Mouse (Mus musculus): ENCODE measurements at regions not wholly inside any gene's neighbourhood (a gene's known extent, or its start where the extent isn't known, plus 50 kb on each side); places are given as distances from the start of the nearest gene placed in this dataset.
"Not testable (repeated sequence)": the region's sequence is repeated elsewhere in the genome, so short reads cannot be mapped to it uniquely, and the experiment has no call there.

GRCm38 (mm10) chr6:95058017-95058416, 59.0 kb upstream of the Kbtbd8 start:
- Histone ChIP-seq H3K27ac (no peak overlapping the region), H3K4me2 (replicated peaks) (no peak overlapping the region), H3K9ac (replicated peaks) (no peak overlapping the region), H3K27me3 (no peaks in the 10 kb centered on the region), H3K36me3 (no peaks in the 10 kb centered on the region), H3K4me1 (replicated peaks) (no peaks in the 10 kb centered on the region), H3K4me3 (replicated peaks) (no peak overlapping the region), H3K9me3 (no peaks in the 10 kb centered on the region)
- peak; percentile 24; the same call in 1 of the 2 replicates for ATAC-seq
- 56% methylated on average over 4 of the region's 4 CpGs for WGBS

- Histone ChIP-seq H3K9me3 (no peaks in the 10 kb centered on the region), H3K4me2 (replicated peaks) (no peak overlapping the region), H3K4me3 (replicated peaks) (no peak overlapping the region), H3K9ac (replicated peaks) (no peak overlapping the region), H3K4me1 (replicated peaks) (no peaks in the 10 kb centered on the region), H3K27ac (no peak overlapping the region), H3K27me3 (no peaks in the 10 kb centered on the region), H3K36me3 (no peaks in the 10 kb centered on the region)
- ATAC-seq: no peak
- WGBS: 92% methylated on average over 2 of the region's 2 CpGs
These were observed 60.8 kb upstream of the Kbtbd8 start for GRCm38 (mm10) chr6:95056222-95056621.

- WGBS: 84% methylated on average over 9 of the region's 9 CpGs
- H3K36me3 ChIP-seq: no peaks in the 10 kb centered on the region
- H3K27ac ChIP-seq: no peak overlapping the region
- ATAC-seq: no peak
- no peaks in the 10 kb centered on the region for H3K4me1 ChIP-seq (replicated peaks)
- no peak overlapping the region for H3K4me2 ChIP-seq (replicated peaks)
- no peaks in the 10 kb centered on the region for H3K27me3 ChIP-seq
- H3K4me3 ChIP-seq (replicated peaks): no peak overlapping the region
- H3K9ac ChIP-seq (replicated peaks): no peak overlapping the region
- H3K9me3 ChIP-seq: no peaks in the 10 kb centered on the region
These were observed 63.2 kb upstream of the Kbtbd8 start for GRCm38 (mm10) chr6:95053717-95054382.

GRCm38 (mm10) chr6:95041351-95041750, 75.7 kb upstream of the Kbtbd8 start:
- not testable (repeated sequence) for H3K27me3 ChIP-seq; H3K4me2 ChIP-seq (replicated peaks); H3K4me3 ChIP-seq (replicated peaks); H3K36me3 ChIP-seq; H3K27ac ChIP-seq; H3K4me1 ChIP-seq (replicated peaks); ATAC-seq; H3K9me3 ChIP-seq; H3K9ac ChIP-seq (replicated peaks)
- 19% methylated on average over 7 of the region's 10 CpGs for WGBS

GRCm38 (mm10) chr6:95024239-95024638, 92.8 kb upstream of the Kbtbd8 start:
- Histone ChIP-seq H3K9me3 (no peaks in the 10 kb centered on the region), H3K4me2 (replicated peaks) (no peak overlapping the region), H3K36me3 (no peaks in the 10 kb centered on the region), H3K27me3 (no peaks in the 10 kb centered on the region), H3K4me1 (replicated peaks) (peaks cover 18% of the 10 kb centered on the region), H3K27ac (no peak overlapping the region), H3K9ac (replicated peaks) (no peak overlapping the region), H3K4me3 (replicated peaks) (no peak overlapping the region)
- ATAC-seq: no peak
- 24% methylated on average over 4 of the region's 4 CpGs for WGBS

GRCm38 (mm10) chr6:95021724-95022123, 95.3 kb upstream of the Kbtbd8 start:
- 18% methylated on average over 7 of the region's 7 CpGs for WGBS
- peaks cover 27% of the 10 kb centered on the region for H3K4me1 ChIP-seq (replicated peaks)

GRCm38 (mm10) chr6:95017911-95018310, 99.1 kb upstream of the Kbtbd8 start:
- Histone ChIP-seq H3K4me1 (replicated peaks) (peaks cover 23% of the 10 kb centered on the region), H3K36me3 (no peaks in the 10 kb centered on the region), H3K27me3 (no peaks in the 10 kb centered on the region), H3K9me3 (no peaks in the 10 kb centered on the region), H3K4me2 (replicated peaks) (no peak overlapping the region), H3K27ac (0 out of 2 replicates have a peak overlapping the region, but pooled peaks have one; percentile 44), H3K9ac (replicated peaks) (no peak overlapping the region), H3K4me3 (replicated peaks) (no peak overlapping the region)
- WGBS: 16% methylated on average over 4 of the region's 4 CpGs
- peak; percentile 48; the same call in 1 of the 2 replicates for ATAC-seq

More at GRCm38 (mm10) chr6:95021724-95022123, 95.3 kb upstream of the Kbtbd8 start:
- H3K27ac ChIP-seq: no peak overlapping the region
- no peaks in the 10 kb centered on the region for H3K27me3 ChIP-seq
- H3K36me3 ChIP-seq: no peaks in the 10 kb centered on the region
- ATAC-seq: no peak
- no peak overlapping the region for H3K4me3 ChIP-seq (replicated peaks)
- H3K4me2 ChIP-seq (replicated peaks): no peak overlapping the region
- H3K9ac ChIP-seq (replicated peaks): no peak overlapping the region
- H3K9me3 ChIP-seq: no peaks in the 10 kb centered on the region

- H3K27ac ChIP-seq: peak overlapping the region; percentile 44; the same call in 1 of the 2 replicates
- no peak overlapping the region for H3K4me3 ChIP-seq (replicated peaks)
- 83% methylated on average over 3 of the region's 3 CpGs for WGBS
- H3K9me3 ChIP-seq: no peaks in the 10 kb centered on the region
- H3K27me3 ChIP-seq: no peaks in the 10 kb centered on the region
- H3K9ac ChIP-seq (replicated peaks): no peak overlapping the region
- peak; percentile 20; the same call in 1 of the 2 replicates for ATAC-seq
- peaks cover 20% of the 10 kb centered on the region for H3K4me1 ChIP-seq (replicated peaks)
- no peak overlapping the region for H3K4me2 ChIP-seq (replicated peaks)
- no peaks in the 10 kb centered on the region for H3K36me3 ChIP-seq
These were observed 99.6 kb upstream of the Kbtbd8 start for GRCm38 (mm10) chr6:95017484-95017883.

GRCm38 (mm10) chr6:95013096-95013495, 103.9 kb upstream of the Kbtbd8 start:
- no peak overlapping the region for H3K4me3 ChIP-seq (replicated peaks)
- no peak for ATAC-seq
- no peak overlapping the region for H3K4me2 ChIP-seq (replicated peaks)
- peaks cover 9% of the 10 kb centered on the region; the same call in 1 of the 2 replicates for H3K4me1 ChIP-seq (replicated peaks)
- 52% methylated on average over 5 of the region's 5 CpGs for WGBS
- H3K27me3 ChIP-seq: no peaks in the 10 kb centered on the region
- H3K27ac ChIP-seq: no peak overlapping the region
- H3K9me3 ChIP-seq: no peaks in the 10 kb centered on the region
- no peak overlapping the region for H3K9ac ChIP-seq (replicated peaks)
- H3K36me3 ChIP-seq: no peaks in the 10 kb centered on the region

- WGBS: 90% methylated on average over 2 of the region's 2 CpGs
- Histone ChIP-seq H3K4me2 (replicated peaks) (no peak overlapping the region), H3K27ac (no peak overlapping the region), H3K4me1 (replicated peaks) (no peaks in the 10 kb centered on the region), H3K9me3 (no peaks in the 10 kb centered on the region), H3K36me3 (no peaks in the 10 kb centered on the region), H3K9ac (replicated peaks) (no peak overlapping the region), H3K4me3 (replicated peaks) (no peak overlapping the region), H3K27me3 (no peaks in the 10 kb centered on the region)
- no peak for ATAC-seq
These were observed 110.6 kb upstream of the Kbtbd8 start for GRCm38 (mm10) chr6:95006485-95006884.

- ATAC-seq: no peak
- Histone ChIP-seq H3K27me3 (no peaks in the 10 kb centered on the region), H3K4me2 (replicated peaks) (no peak overlapping the region), H3K4me1 (replicated peaks) (no peaks in the 10 kb centered on the region), H3K27ac (no peak overlapping the region), H3K9ac (replicated peaks) (no peak overlapping the region), H3K36me3 (no peaks in the 10 kb centered on the region), H3K9me3 (no peaks in the 10 kb centered on the region), H3K4me3 (replicated peaks) (no peak overlapping the region)
- 61% methylated on average over 3 of the region's 3 CpGs for WGBS
These were observed 113.3 kb upstream of the Kbtbd8 start for GRCm38 (mm10) chr6:95003716-95004115.

GRCm38 (mm10) chr6:94999562-94999961, 117.5 kb upstream of the Kbtbd8 start:
- no peak overlapping the region for H3K27ac ChIP-seq
- H3K4me3 ChIP-seq (replicated peaks): no peak overlapping the region
- H3K4me2 ChIP-seq (replicated peaks): no peak overlapping the region
- no peaks in the 10 kb centered on the region for H3K27me3 ChIP-seq
- no peaks in the 10 kb centered on the region for H3K4me1 ChIP-seq (replicated peaks)
- no peaks in the 10 kb centered on the region for H3K36me3 ChIP-seq
- ATAC-seq: no peak
- 71% methylated on average over 4 of the region's 4 CpGs for WGBS
- no peaks in the 10 kb centered on the region for H3K9me3 ChIP-seq
- H3K9ac ChIP-seq (replicated peaks): no peak overlapping the region

GRCm38 (mm10) chr6:94999002-94999401, 118.0 kb upstream of the Kbtbd8 start:
- H3K27me3 ChIP-seq: no peaks in the 10 kb centered on the region
- no peak overlapping the region for H3K27ac ChIP-seq
- no peaks in the 10 kb centered on the region for H3K9me3 ChIP-seq
- ATAC-seq: no peak
- no peaks in the 10 kb centered on the region for H3K4me1 ChIP-seq (replicated peaks)
- WGBS: 47% methylated on average over 6 of the region's 6 CpGs
- no peak overlapping the region for H3K9ac ChIP-seq (replicated peaks)
- H3K36me3 ChIP-seq: no peaks in the 10 kb centered on the region
- no peak overlapping the region for H3K4me3 ChIP-seq (replicated peaks)
- no peak overlapping the region for H3K4me2 ChIP-seq (replicated peaks)
